In the genomic region with DNA sequence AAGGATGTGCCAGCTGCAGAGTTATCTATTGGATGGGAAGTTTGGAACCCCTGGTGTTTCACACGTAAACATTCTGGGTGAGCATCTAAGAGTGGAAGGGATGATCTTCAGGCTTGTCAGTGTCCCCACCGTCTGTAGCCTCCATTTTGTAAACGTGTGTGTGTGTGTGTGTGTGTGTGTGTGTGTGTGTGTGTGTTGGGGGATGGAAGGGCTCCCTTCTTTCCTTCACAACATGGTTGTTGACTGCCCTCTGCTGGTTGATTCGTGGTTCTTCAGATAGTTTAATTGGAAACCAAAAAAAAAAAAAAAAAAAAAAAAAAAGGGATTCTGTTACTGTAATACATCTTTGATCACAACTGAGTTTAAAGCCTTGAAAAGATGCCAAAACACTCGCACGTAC, we compare ENCODE assay signal across 8 mouse cellular contexts. TPM values are rescaled to one million over a fixed set of nuclear protein-coding genes. Genes with fewer than 3 reads are reported as not detected.
DNase-seq lines count a peak whose midpoint lies in the region; ATAC-seq lines count a peak whose summit lies in the region.

No protein-coding gene starts in this region.

- H3K36me3 ChIP-seq in forebrain, embryonic 16.5 days (ENCODE audit: control insufficient read depth, insufficient read depth): no peaks in the 10 kb centered on the region
- no peaks in the 10 kb centered on the region for H3K36me3 ChIP-seq in hindbrain, embryonic 10.5 days

- no peaks in the 10 kb centered on the region for H3K9me3 ChIP-seq in forebrain, embryonic 16.5 days (ENCODE audit: control insufficient read depth, low read length)
- no peaks in the 10 kb centered on the region for H3K9me3 ChIP-seq in hindbrain, embryonic 10.5 days

- WGBS in forebrain, embryonic 16.5 days: 4% methylated on average over 6 of the region's 6 CpGs
- 4% methylated on average over 6 of the region's 6 CpGs for WGBS in hindbrain, embryonic 10.5 days

- DNase-seq in Muller cell, postnatal 12 days (ENCODE audit: inconsistent ontology term): peak; percentile 70
- DNase-seq in cerebellum, adult 18-20 months: peak; percentile 69 to 76
- DNase-seq in hindbrain, embryonic 10.5 days (ENCODE audit: low spot score): peak; percentile 77
- peak; percentile 66 for DNase-seq in layer of hippocampus, adult 9-11 months
- DNase-seq in lung, postnatal 25 days (ENCODE audit: low spot score): peak; percentile 81
- peak; percentile 70 for DNase-seq in retina, adult 2 months (ENCODE audit: low read depth, low spot score)
- DNase-seq in urinary bladder, postnatal 4 days (ENCODE audit: low spot score in 2 of 2): peak; percentile 38 to 75

- H3K9ac ChIP-seq in forebrain, embryonic 16.5 days (replicated peaks; ENCODE audit: low read depth, low read length): no peak overlapping the region

- peak; percentile 16; the same call in 1 of the 2 replicates for ATAC-seq in forebrain, embryonic 16.5 days

- no peak overlapping the region for H3K27ac ChIP-seq in forebrain, embryonic 16.5 days (ENCODE audit: low read length)
- H3K27ac ChIP-seq in hindbrain, embryonic 10.5 days: 0 out of 2 replicates have a peak overlapping the region, but pooled peaks have one; percentile 20

- no peak overlapping the region for H3K4me3 ChIP-seq in forebrain, embryonic 16.5 days (replicated peaks; ENCODE audit: low read length)
- H3K4me3 ChIP-seq in hindbrain, embryonic 10.5 days: 0 out of 2 replicates have a peak overlapping the region, but pooled peaks have one; percentile 9

- no peaks in the 10 kb centered on the region for H3K27me3 ChIP-seq in forebrain, embryonic 16.5 days (replicated peaks; ENCODE audit: control insufficient read depth, insufficient read depth, low read length)
- peaks cover 12% of the 10 kb centered on the region; the same call in 1 of the 2 replicates for H3K27me3 ChIP-seq in hindbrain, embryonic 10.5 days (ENCODE audit: insufficient read depth, poor library complexity, severe bottlenecking)

- H3K4me1 ChIP-seq in forebrain, embryonic 16.5 days (replicated peaks; ENCODE audit: control insufficient read depth, insufficient read depth, low read length): no peaks in the 10 kb centered on the region; the same call in 1 of the 2 replicates
- peaks cover 6% of the 10 kb centered on the region for H3K4me1 ChIP-seq in hindbrain, embryonic 10.5 days (replicated peaks)

- peak overlapping the region; percentile 20; the same call in 1 of the 2 replicates for H3K4me2 ChIP-seq in forebrain, embryonic 16.5 days (ENCODE audit: low read length)

RNA-seq across cellular contexts. Expression of gene Smarcc2, which starts 3.8 kb away (rescaled TPM):
- polyA plus RNA-seq in forebrain, embryonic 16.5 days (2015; fragmentation: Nextera tagmentation; extraction: Ambion mirVana): 215 and 217 TPM in 2 replicates
- 72.2 and 106 TPM in 2 replicates for polyA plus RNA-seq in hindbrain, embryonic 10.5 days (2016; fragmentation: Nextera tagmentation; extraction: Ambion mirVana)

RNA-seq across cellular contexts. Expression of gene Myl6, which starts 38.7 kb away (rescaled TPM):
- polyA plus RNA-seq in forebrain, embryonic 16.5 days (2015; fragmentation: Nextera tagmentation; extraction: Ambion mirVana): 599 and 678 TPM in 2 replicates
- polyA plus RNA-seq in hindbrain, embryonic 10.5 days (2016; fragmentation: Nextera tagmentation; extraction: Ambion mirVana): 866 and 958 TPM in 2 replicates

RNA-seq across cellular contexts. Expression of gene Myl6b, which starts 43.2 kb away (rescaled TPM):
- 5.4 and 5.9 TPM in 2 replicates for polyA plus RNA-seq in forebrain, embryonic 16.5 days (2015; fragmentation: Nextera tagmentation; extraction: Ambion mirVana)
- 2.8 TPM in 2 replicates for polyA plus RNA-seq in hindbrain, embryonic 10.5 days (2016; fragmentation: Nextera tagmentation; extraction: Ambion mirVana)

RNA-seq across cellular contexts. Expression of gene Rnf41, which starts 43.8 kb away (rescaled TPM):
- 121 and 122 TPM in 2 replicates for polyA plus RNA-seq in forebrain, embryonic 16.5 days (2015; fragmentation: Nextera tagmentation; extraction: Ambion mirVana)
- polyA plus RNA-seq in hindbrain, embryonic 10.5 days (2016; fragmentation: Nextera tagmentation; extraction: Ambion mirVana): 46.7 and 48.0 TPM in 2 replicates

RNA-seq across cellular contexts. Expression of gene Nabp2, which starts 44.0 kb away (rescaled TPM):
- polyA plus RNA-seq in forebrain, embryonic 16.5 days (2015; fragmentation: Nextera tagmentation; extraction: Ambion mirVana): 139 and 147 TPM in 2 replicates
- polyA plus RNA-seq in hindbrain, embryonic 10.5 days (2016; fragmentation: Nextera tagmentation; extraction: Ambion mirVana): 144 and 147 TPM in 2 replicates
